Mouse (Mus musculus): ENCODE measurements at regions not wholly inside any gene's neighbourhood (a gene's known extent, or its start where the extent isn't known, plus 50 kb on each side); places are given as distances from the start of the nearest gene placed in this dataset.
A peak's percentile ranks its signal among the peaks of the same experiment; 100 is the strongest.

GRCm38 (mm10) chr13:99761423-99761822, 139.5 kb downstream of the Cartpt start:
- no peaks in the 10 kb centered on the region for H3K9me3 ChIP-seq (ENCODE audit: control insufficient read depth, low read length)
- peak overlapping the region; percentile 25; the same call in 1 of the 2 replicates for H3K4me2 ChIP-seq (ENCODE audit: low read depth)
- H3K36me3 ChIP-seq (replicated peaks; ENCODE audit: control insufficient read depth, insufficient read depth, low read depth) = no peaks in the 10 kb centered on the region
- H3K4me3 ChIP-seq (ENCODE audit: insufficient read depth in 1 of 2, low read depth in 2 of 2, low read length in 2 of 2) = no peak overlapping the region
- WGBS (ENCODE audit: insufficient replicate concordance) = 12% methylated on average over 4 of the region's 4 CpGs
- H3K27me3 ChIP-seq (ENCODE audit: control insufficient read depth, insufficient read depth, low read length) = no peaks in the 10 kb centered on the region
- H3K27ac ChIP-seq = no peak overlapping the region
- TF ChIP-seq CTCF (IDR thresholded peaks at IDR 0.05; ENCODE audit: low read depth) = no peak
- peak; percentile 66 for TF ChIP-seq EP300 (IDR thresholded peaks at IDR 0.05; ENCODE audit: low read depth)
- peak overlapping the region; percentile 16; the same call in 1 of the 2 replicates for H3K9ac ChIP-seq (replicated peaks)
- DNase-seq (ENCODE audit: low read depth in 3 of 3, low spot score in 3 of 3) (peak in 1 of 3 experiments; percentile 15), ATAC-seq (ENCODE audit: insufficient read depth) (peak; percentile 75)
- peaks cover 10 to 14% of the 10 kb centered on the region in 2 experiments for H3K4me1 ChIP-seq (replicated peaks; ENCODE audit: control insufficient read depth in 2 of 2, insufficient read depth in 2 of 2, low read length in 1 of 2)

GRCm38 (mm10) chr13:99760646-99761045, 140.2 kb downstream of the Cartpt start:
- no peak overlapping the region for H3K4me3 ChIP-seq (ENCODE audit: insufficient read depth in 1 of 2, low read depth in 2 of 2, low read length in 2 of 2)
- no peak overlapping the region for H3K4me2 ChIP-seq (ENCODE audit: low read depth)
- no peak overlapping the region for H3K9ac ChIP-seq (replicated peaks)
- 63% methylated on average over 4 of the region's 4 CpGs for WGBS (ENCODE audit: insufficient replicate concordance)
- H3K27me3 ChIP-seq (ENCODE audit: control insufficient read depth, insufficient read depth, low read length) = no peaks in the 10 kb centered on the region
- peaks cover 16 to 19% of the 10 kb centered on the region in 2 experiments for H3K4me1 ChIP-seq (replicated peaks; ENCODE audit: control insufficient read depth in 2 of 2, insufficient read depth in 2 of 2, low read length in 1 of 2)
- no peak overlapping the region for H3K27ac ChIP-seq
- H3K9me3 ChIP-seq (ENCODE audit: control insufficient read depth, low read length) = no peaks in the 10 kb centered on the region
- no peak for DNase-seq (ENCODE audit: low read depth in 3 of 3, low spot score in 3 of 3)
- TF ChIP-seq CTCF (IDR thresholded peaks at IDR 0.05; ENCODE audit: low read depth) (no peak), EP300 (IDR thresholded peaks at IDR 0.05; ENCODE audit: low read depth) (no peak)
- no peaks in the 10 kb centered on the region for H3K36me3 ChIP-seq (replicated peaks; ENCODE audit: control insufficient read depth, insufficient read depth, low read depth)
- no peak for ATAC-seq (ENCODE audit: insufficient read depth)

- no peak overlapping the region for H3K4me2 ChIP-seq (ENCODE audit: low read depth)
- 68% methylated on average over 10 of the region's 10 CpGs for WGBS (ENCODE audit: insufficient replicate concordance)
- H3K27ac ChIP-seq = no peak overlapping the region
- no peak for TF ChIP-seq CTCF (IDR thresholded peaks at IDR 0.05; ENCODE audit: low read depth)
- no peak for TF ChIP-seq EP300 (IDR thresholded peaks at IDR 0.05; ENCODE audit: low read depth)
- H3K27me3 ChIP-seq (ENCODE audit: control insufficient read depth, insufficient read depth, low read length) = no peaks in the 10 kb centered on the region
- H3K36me3 ChIP-seq (replicated peaks; ENCODE audit: control insufficient read depth, insufficient read depth, low read depth) = no peaks in the 10 kb centered on the region
- ATAC-seq (ENCODE audit: insufficient read depth) (no peak), DNase-seq (ENCODE audit: low read depth in 3 of 3, low spot score in 3 of 3) (no peak)
- H3K9me3 ChIP-seq (ENCODE audit: control insufficient read depth, low read length) = no peaks in the 10 kb centered on the region
- H3K9ac ChIP-seq (replicated peaks) = no peak overlapping the region
- no peak overlapping the region for H3K4me3 ChIP-seq (ENCODE audit: insufficient read depth in 1 of 2, low read depth in 2 of 2, low read length in 2 of 2)
- H3K4me1 ChIP-seq (replicated peaks; ENCODE audit: control insufficient read depth in 2 of 2, insufficient read depth in 2 of 2, low read length in 1 of 2) = peaks cover 28 to 31% of the 10 kb centered on the region in 2 experiments
Measured at GRCm38 (mm10) chr13:99759256-99760044, 141.4 kb downstream of the Cartpt start.

GRCm38 (mm10) chr13:99754701-99755100, 146.2 kb downstream of the Cartpt start:
- Histone ChIP-seq H3K9ac (replicated peaks) (peak overlapping the region; percentile 57), H3K4me3 (ENCODE audit: insufficient read depth in 1 of 2, low read depth in 2 of 2, low read length in 2 of 2) (peak overlapping the region in 1 of 2 experiments; percentile 20; a peak in 1 of 4 replicates), H3K27ac (peak overlapping the region; percentile 89), H3K36me3 (replicated peaks; ENCODE audit: control insufficient read depth, insufficient read depth, low read depth) (no peaks in the 10 kb centered on the region), H3K27me3 (ENCODE audit: control insufficient read depth, insufficient read depth, low read length) (no peaks in the 10 kb centered on the region), H3K4me1 (replicated peaks; ENCODE audit: control insufficient read depth in 2 of 2, insufficient read depth in 2 of 2, low read length in 1 of 2) (peaks cover 32 to 36% of the 10 kb centered on the region in 2 experiments), H3K4me2 (ENCODE audit: low read depth) (peak overlapping the region; percentile 65), H3K9me3 (ENCODE audit: control insufficient read depth, low read length) (no peaks in the 10 kb centered on the region)
- DNase-seq (ENCODE audit: low read depth in 3 of 3, low spot score in 3 of 3) (no peak), ATAC-seq (ENCODE audit: insufficient read depth) (peak; percentile 51; the same call in 1 of the 2 replicates)
- TF ChIP-seq EP300 (IDR thresholded peaks at IDR 0.05; ENCODE audit: low read depth) (no peak), CTCF (IDR thresholded peaks at IDR 0.05; ENCODE audit: low read depth) (no peak)
- 64% methylated on average over 5 of the region's 5 CpGs for WGBS (ENCODE audit: insufficient replicate concordance)

GRCm38 (mm10) chr13:99754251-99754652, 146.6 kb downstream of the Cartpt start:
- WGBS (ENCODE audit: insufficient replicate concordance) = 9% methylated on average over 5 of the region's 5 CpGs
- TF ChIP-seq EP300 (IDR thresholded peaks at IDR 0.05; ENCODE audit: low read depth) = peak; percentile 100
- TF ChIP-seq CTCF (IDR thresholded peaks at IDR 0.05; ENCODE audit: low read depth) = peak; percentile 59
- H3K27ac ChIP-seq = peak overlapping the region; percentile 89
- H3K9me3 ChIP-seq (ENCODE audit: control insufficient read depth, low read length) = no peaks in the 10 kb centered on the region
- H3K27me3 ChIP-seq (ENCODE audit: control insufficient read depth, insufficient read depth, low read length) = no peaks in the 10 kb centered on the region
- peaks cover 32 to 36% of the 10 kb centered on the region in 2 experiments for H3K4me1 ChIP-seq (replicated peaks; ENCODE audit: control insufficient read depth in 2 of 2, insufficient read depth in 2 of 2, low read length in 1 of 2)
- DNase-seq (ENCODE audit: low read depth in 3 of 3, low spot score in 3 of 3) (peak; percentile 92 to 98 (median 96)), ATAC-seq (ENCODE audit: insufficient read depth) (peak; percentile 99)
- peak overlapping the region in 1 of 2 experiments; percentile 20; a peak in 1 of 4 replicates for H3K4me3 ChIP-seq (ENCODE audit: insufficient read depth in 1 of 2, low read depth in 2 of 2, low read length in 2 of 2)
- peak overlapping the region; percentile 62 for H3K9ac ChIP-seq (replicated peaks)
- no peaks in the 10 kb centered on the region for H3K36me3 ChIP-seq (replicated peaks; ENCODE audit: control insufficient read depth, insufficient read depth, low read depth)
- peak overlapping the region; percentile 65 for H3K4me2 ChIP-seq (ENCODE audit: low read depth)
